Mouse (Mus musculus): ENCODE measurements around the gene Gm11733.
A peak's percentile ranks its signal among the peaks of the same experiment; 100 is the strongest.

The Gm11733 gene

GRCm38 (mm10) chr11:117478271-117479006 lies 5.7 kb upstream of the Gm11733 start:
- no peak for DNase-seq (ENCODE audit: low spot score in 2 of 2)

GRCm38 (mm10) chr11:117479007-117479719 lies 5.0 kb upstream of the Gm11733 start:
- DNase-seq (ENCODE audit: low spot score in 2 of 2): peak in 1 of 2 experiments; percentile 39

DNA sequence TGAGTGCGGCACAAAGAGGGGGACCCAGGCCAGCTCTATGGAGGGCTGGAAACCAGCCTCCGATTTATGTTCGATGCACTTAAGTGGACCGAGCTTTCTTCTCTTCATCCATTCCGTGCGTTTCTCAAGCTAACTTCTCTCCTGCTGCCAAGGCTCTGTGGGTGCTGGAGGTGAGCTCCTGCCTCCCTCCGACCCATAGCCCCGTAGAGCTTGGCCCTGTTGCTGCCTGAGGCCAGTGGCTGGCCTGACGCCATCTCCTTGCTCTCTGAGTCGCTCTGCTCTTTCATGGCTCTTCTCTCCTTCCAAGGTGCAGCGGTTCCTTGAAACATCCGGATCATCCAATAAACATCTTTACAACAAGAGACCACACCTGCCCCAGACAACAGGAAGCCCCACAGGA lies 4.4 kb upstream of the Gm11733 start:
- DNase-seq (ENCODE audit: low spot score in 2 of 2): no peak

DNA sequence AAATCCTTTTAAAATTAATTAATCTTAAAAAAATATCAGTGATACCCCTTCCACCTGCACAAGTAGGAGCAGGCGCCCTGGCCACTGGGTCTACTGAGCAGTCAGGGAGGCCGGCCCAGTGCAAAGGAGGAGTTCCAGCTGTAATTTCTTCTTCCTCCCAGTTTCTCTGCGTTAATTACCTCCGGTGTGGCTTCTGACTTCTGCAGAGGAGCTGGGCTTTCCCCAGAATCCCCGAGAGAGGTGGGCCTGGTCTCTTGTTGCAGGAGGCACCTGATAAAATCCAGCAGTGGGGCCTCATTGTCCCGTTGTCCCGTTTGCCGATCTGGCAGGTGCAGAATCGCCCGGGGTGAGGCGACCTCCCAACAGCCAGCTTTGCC lies 1.9 kb upstream of the Gm11733 start:
- no peak for DNase-seq (ENCODE audit: low spot score in 2 of 2)

DNA sequence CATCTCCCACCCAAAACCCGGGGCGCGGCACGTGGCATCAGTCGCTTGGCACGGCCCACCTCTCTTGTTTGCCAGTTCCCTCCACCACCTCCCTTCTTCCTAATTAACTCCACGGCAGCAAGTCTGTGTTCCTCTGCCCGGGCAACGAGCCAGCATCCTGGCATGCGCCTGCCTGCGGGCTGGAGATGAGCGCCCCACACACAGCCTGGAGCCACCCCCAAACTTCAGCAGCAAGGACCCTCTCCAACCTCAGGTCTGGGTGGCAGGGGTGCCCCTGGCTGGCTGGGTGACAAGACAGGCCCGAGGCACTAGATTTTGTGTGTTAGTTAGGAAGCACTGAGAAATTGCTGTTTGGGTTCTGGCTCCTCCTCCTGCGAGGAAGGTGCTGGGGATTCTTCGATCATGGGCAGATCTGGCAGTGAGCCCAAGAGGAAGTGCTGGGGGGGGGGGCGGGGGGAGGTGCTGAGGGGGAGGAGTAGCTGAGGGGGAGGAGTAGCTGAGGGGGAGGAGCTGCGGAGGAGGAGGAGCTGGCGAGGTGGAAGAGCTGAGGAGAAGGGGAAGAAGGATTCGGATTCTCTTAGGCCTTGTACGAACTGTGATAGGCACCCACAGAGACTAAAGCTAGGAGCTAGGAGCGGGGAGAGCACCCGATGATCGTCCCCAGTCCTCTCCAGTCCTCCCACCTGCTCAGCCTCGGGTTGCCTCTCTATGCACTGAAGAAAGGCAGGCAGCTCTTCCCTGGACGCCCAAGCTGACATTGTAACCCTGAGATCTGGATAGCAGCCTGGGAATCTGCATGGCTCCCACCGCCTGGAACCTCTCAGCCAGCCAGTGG lies 1.3 kb upstream of the Gm11733 start:
- DNase-seq (ENCODE audit: low spot score in 2 of 2): peak; percentile 94 to 95

DNA sequence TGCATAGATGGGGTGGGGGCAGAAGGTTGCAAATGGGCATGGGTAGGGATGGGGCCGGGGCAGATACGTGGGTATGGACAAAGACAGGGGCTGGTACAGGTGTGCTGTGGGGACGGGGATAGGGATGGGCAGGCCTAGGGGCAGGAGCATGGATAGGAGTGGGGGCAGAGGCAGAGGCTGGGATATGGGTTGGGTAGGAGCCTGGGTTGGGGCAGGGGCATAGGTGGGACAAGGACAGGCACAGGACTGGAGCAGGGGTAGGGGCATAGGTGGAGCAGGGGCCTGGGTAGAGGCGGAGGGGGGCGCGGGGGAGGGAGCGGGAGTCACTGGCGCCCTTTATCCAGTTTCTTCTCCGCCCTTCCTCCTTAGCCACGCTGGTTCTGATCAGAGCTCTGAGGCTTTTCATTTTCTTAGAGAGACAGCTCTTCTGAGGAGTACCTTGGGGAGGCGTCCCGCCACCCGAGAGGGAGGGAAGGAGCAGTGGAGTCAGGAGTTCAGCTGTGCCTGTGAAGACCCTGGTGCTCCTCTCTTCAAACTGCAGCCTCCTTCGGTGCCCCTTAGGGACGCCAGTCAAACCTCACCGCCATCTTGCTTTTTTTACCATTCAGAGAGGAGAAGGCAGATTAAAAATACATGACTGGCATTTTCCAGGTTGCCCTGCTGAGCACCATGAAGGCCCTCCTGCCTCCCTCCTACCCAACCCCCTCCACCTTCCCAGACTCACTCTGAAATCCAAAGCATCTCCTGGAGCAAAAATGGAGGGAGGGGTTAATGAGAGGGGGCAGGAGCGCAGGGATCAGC lies 7.4 kb downstream of the Gm11733 start:
- no peak for DNase-seq (ENCODE audit: low spot score in 2 of 2)

- no peak for DNase-seq (ENCODE audit: low spot score in 2 of 2)
Measured at GRCm38 (mm10) chr11:117492209-117492505, 8.0 kb downstream of the Gm11733 start.

- DNase-seq (ENCODE audit: low spot score in 2 of 2): no peak
Measured at GRCm38 (mm10) chr11:117496812-117497211, 12.6 kb downstream of the Gm11733 start.

- peak; percentile 17 to 44 for DNase-seq (ENCODE audit: low spot score in 2 of 2)
Measured at GRCm38 (mm10) chr11:117497256-117498136, 13.3 kb downstream of the Gm11733 start.

GRCm38 (mm10) chr11:117498137-117498511 lies 14.0 kb downstream of the Gm11733 start:
- DNase-seq (ENCODE audit: low spot score in 2 of 2): no peak

- peak; percentile 44 to 51 for DNase-seq (ENCODE audit: low spot score in 2 of 2)
Measured at GRCm38 (mm10) chr11:117508972-117509371, 24.8 kb downstream of the Gm11733 start.

DNA sequence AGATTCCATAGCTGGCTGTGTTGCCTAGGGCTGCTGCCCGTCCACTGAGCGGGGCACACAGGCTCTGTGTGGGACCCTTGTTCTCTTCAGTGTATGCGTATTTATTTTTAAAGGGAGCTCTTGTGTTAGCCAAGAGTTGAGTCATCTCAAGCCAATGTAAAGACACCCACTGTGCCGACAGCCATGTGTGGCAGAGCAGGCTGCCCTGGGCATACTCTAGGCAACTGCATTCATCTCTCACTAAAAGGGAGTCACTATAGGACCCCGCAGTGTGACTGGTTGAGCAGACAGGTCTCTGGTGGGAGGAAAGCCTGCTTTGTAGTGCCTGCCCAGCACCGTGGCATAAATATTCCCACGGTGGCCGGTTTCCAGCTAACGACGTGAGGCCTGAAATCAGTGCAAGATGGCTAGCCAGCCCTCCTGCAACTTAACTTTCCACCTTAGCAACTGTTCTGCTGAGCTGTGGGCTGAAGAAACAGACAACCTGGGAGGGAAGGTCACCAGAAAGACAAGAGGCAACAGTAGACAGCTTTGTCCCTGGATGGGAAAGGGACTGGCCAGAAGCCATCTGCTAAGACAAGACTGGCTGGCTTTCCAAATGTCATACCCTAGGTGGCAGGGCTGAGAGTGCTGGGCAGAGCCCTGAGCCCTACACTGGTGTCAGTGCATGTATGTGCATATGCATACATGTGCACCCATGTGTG lies 31.7 kb downstream of the Gm11733 start:
- DNase-seq (ENCODE audit: low spot score in 2 of 2): peak in 1 of 2 experiments; percentile 20

GRCm38 (mm10) chr11:117516422-117516796 lies 32.2 kb downstream of the Gm11733 start:
- no peak for DNase-seq (ENCODE audit: low spot score in 2 of 2)

DNA sequence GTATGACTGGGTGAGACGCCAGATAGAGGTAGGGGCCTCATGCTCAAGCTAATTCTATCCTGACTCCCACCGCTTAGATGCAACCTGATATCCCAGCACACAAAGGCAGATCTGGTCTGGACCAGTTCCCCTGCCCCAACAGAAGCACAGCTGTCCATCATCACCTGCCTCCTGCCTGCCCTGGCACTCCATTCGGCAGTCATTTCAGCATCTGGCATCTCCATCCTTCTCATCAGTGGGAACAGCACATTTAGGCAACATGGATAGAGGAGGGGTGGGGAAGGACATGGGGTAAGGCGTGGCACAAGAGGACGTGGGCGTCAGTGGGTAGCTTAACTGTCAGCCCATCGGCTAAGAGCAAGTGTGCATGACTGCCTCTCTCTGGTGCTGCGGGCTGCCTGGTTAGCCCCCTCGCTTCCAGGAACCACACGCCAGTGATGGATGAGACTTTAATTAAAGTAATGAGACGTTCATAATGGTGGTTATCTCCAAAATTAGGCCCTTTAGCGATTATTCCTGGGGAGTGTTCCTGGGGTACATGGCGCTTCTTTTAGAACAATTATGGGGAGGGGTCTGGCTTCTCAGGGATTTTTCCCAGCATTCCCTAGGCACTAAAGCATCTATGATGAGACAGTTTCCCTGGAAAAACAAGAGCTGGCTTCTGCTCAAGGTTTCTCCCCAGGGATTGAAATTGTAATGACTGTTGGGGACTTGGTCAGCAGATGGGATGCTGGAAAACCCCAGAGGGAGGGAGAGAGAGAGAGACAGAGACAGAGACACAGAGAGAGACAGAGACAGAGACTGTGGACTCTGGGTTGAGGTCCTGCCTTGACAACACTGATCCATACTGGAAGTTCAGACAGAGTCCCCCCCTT lies 38.0 kb downstream of the Gm11733 start:
- no peak for DNase-seq (ENCODE audit: low spot score in 2 of 2)

DNA sequence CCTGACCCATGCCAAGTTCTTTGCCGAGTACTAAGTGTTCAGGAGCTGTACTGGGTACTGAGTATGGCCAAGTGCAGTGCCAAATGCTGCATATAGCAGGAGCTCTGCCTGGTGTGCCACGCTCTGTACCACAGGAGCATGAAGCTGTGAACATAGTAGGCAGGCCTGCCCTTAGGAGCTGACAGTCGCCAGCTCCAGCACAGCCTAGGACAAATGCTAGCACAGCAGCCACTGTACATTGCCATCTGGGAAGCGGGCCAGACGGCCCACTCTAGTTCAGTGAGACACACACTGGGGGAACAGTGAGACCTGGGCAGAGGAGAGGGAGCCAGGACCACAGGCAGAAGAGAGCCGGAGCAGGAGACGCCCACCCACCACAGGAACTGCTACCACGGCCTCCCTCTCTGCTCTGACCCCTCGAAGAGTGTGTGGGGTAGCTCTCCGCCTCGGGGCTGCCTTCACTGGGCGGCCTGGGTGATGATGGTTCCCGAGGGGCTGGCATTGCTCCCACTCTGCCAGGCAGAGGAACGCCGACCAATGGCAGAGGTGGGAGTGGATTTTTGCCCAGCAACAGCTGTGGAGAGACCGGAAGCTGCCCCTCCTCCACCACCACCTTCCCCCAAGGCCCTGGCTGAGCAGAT lies 38.8 kb downstream of the Gm11733 start:
- peak; percentile 69 to 81 for DNase-seq (ENCODE audit: low spot score in 2 of 2)

DNA sequence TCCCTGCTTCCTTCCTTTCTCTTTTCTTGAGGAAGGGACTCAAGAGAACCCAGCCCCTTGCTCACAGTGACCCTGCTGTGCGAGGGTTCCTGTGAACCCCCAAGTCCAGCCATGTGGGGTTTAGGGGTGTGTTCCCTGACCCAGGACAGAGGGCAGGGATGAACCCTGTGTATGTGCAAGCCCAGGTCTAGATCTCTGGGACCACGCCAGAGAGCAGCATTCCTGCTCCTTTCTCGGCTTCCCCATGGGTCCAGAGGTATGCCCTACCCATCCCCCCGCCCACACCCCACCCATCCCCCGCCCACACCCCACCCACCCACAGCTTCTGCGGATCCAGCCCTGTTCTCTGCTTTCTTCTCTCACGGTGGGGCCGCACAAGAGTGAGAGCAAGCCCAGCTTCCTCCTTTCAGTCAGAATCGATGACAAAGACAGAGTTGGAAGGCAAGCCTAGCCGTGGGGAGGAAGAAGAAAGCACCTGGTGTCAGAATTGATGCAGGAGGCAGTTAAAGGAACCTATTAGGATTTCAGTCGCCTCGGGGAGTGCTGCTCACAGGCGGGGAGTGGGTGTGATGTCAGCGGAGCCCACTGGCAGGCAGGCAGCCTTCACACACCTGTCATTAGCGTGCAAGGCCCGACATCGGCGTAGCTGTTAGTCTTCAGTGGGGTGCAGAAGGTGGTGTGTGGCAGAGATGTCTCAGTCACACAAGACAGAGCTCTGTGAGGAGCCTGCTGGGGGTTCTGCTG lies 41.6 kb downstream of the Gm11733 start:
- peak; percentile 39 to 48 for DNase-seq (ENCODE audit: low spot score in 2 of 2)

GRCm38 (mm10) chr11:117532374-117532773 lies 48.2 kb downstream of the Gm11733 start:
- no peak for DNase-seq (ENCODE audit: low spot score in 2 of 2)

DNA sequence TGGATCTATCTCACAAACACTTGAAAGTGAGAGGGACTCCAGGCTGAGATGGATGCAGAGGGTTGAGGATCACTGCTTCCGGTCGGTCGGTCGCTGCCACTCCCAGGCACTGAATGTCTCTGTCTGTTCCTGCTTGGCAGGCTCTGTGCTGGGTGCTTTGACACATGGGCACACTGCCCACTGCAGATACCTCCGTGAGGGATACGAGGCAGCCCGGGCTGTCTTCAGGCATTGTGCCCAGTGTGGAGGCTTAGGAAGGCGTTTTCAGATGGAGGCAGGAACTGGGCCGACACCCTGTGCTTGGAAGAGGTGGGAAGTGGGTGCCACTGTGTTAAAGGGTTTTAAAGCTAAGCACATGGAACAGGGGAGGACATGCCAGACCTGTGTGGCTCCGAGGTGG lies 50.7 kb downstream of the Gm11733 start:
- DNase-seq (ENCODE audit: low spot score in 2 of 2): peak; percentile 71

Data from right cerebral cortex, adult 2 months (tissue).